Mouse (Mus musculus) kidney, postnatal 0 days (tissue): ENCODE results near the gene A930004D18Rik. TPM values are rescaled to one million over a fixed set of nuclear protein-coding genes. Genes with fewer than 3 reads are reported as not detected.

ENCODE experiments used
- ATAC-seq: fragments of 200-750 bp; cut with Nextera tagmentation; replicated peaks from 2 replicates; pipeline ENCODE4 v1.8.0; 2017; ENCODE audit warnings: low read depth, moderate number of reproducible peaks, moderate TSS enrichment, moderate library complexity; ENCODE audit not compliant: low FRiP score
- DNase-seq: peaks from one replicate; pipeline ENCODE4 v3.0.0-alpha.2; 2016; ENCODE audit warnings: low spot score
- H3K27ac ChIP-seq: fragments of 300-500 bp; sonication (generic); 2 replicates; pipeline ENCODE4 v1.5.1; 2014; ENCODE audit warnings: mild to moderate bottlenecking
- H3K27me3 ChIP-seq: fragments of 300-500 bp; sonication (generic); 2 replicates; pipeline ENCODE4 v1.6.1; 2014; ENCODE audit warnings: low read length, mixed read lengths; ENCODE audit not compliant: insufficient read depth
- H3K36me3 ChIP-seq: fragments of 300-500 bp; sonication (generic); 2 replicates; pipeline ENCODE4 v1.6.1; 2014; ENCODE audit warnings: low read length, mixed read lengths; ENCODE audit not compliant: insufficient read depth
- H3K4me1 ChIP-seq: fragments of 300-500 bp; sonication (generic); replicated peaks from 2 replicates; pipeline ENCODE4 v1.6.1; 2014; ENCODE audit warnings: antibody characterized with exemption, low read length, mixed read lengths; ENCODE audit not compliant: insufficient read depth
- H3K4me2 ChIP-seq: fragments of 300-500 bp; sonication (generic); 2 replicates; pipeline ENCODE4 v1.6.1; 2014; ENCODE audit warnings: mild to moderate bottlenecking, low read length, moderate library complexity, mixed read lengths
- H3K4me3 ChIP-seq: fragments of 300-500 bp; sonication (generic); replicated peaks from 2 replicates; pipeline ENCODE4 v1.5.1; 2014; ENCODE audit warnings: low read depth, low read length
- H3K9ac ChIP-seq: fragments of 300-500 bp; sonication (generic); 2 replicates; pipeline ENCODE4 v1.6.1; 2014; ENCODE audit warnings: low read depth, low read length
- H3K9me3 ChIP-seq: fragments of 300-500 bp; sonication (generic); replicated peaks from 2 replicates; pipeline ENCODE4 v1.6.1; 2016; ENCODE audit warnings: low read length, inconsistent platforms, mixed read lengths
- CTCF ChIP-seq: IDR thresholded peaks from 2 replicates; pipeline ENCODE4 v1.5.1; 2016; ENCODE audit warnings: antibody characterized with exemption, low read depth, mild to moderate bottlenecking, moderate library complexity
- WGBS: fragments of 180-500 bp; shearing (Covaris S2); extraction: QIAGEN DNeasy Blood & Tissue Kit; methylation state at CpG from one replicate; pipeline ENCODE4 v1.1.7; 2014; 5-methylcytosine and 5-hydroxymethylcytosine counted together
- polyA plus RNA-seq: library from polyadenylated mRNA; unstranded; fragments of >200 nt; fragmentation: Nextera tagmentation; extraction: Ambion mirVana; gene quantifications from 2 replicates; pipeline ENCODE4 v1.2.1, GENCODE M21; 2015

The A930004D18Rik gene
- polyA plus RNA-seq, 1 experiment from 2014 or later, result 14.9 TPM

GRCm38 (mm10) chr2:18032538-18032895 is 5.0 kb downstream of the A930004D18Rik start:
- DNase-seq, result peak; percentile 33
- H3K4me1 ChIP-seq, result peaks cover 18% of the 10 kb centered on the region
- ATAC-seq, result no peak
- no peak overlapping the region for H3K9ac ChIP-seq
- H3K27me3 ChIP-seq, result no peaks in the 10 kb centered on the region
- H3K4me2 ChIP-seq, result peak overlapping the region; percentile 78; the same call in 1 of the 2 replicates
- H3K9me3 ChIP-seq, result no peaks in the 10 kb centered on the region
- H3K27ac ChIP-seq, result peak overlapping the region; percentile 73
- 40% methylated on average over 5 of the region's 5 CpGs for WGBS
- no peaks in the 10 kb centered on the region for H3K36me3 ChIP-seq
- no peak for TF ChIP-seq CTCF
- no peak overlapping the region; the same call in 1 of the 2 replicates for H3K4me3 ChIP-seq

GRCm38 (mm10) chr2:18031831-18032537 is 5.6 kb downstream of the A930004D18Rik start:
- WGBS, result 5% methylated on average over 32 of the region's 34 CpGs
- H3K4me3 ChIP-seq, result peak overlapping the region; percentile 35
- DNase-seq, result peak; percentile 90
- H3K27ac ChIP-seq, result peak overlapping the region; percentile 73
- H3K4me1 ChIP-seq, result peaks cover 18% of the 10 kb centered on the region
- no peaks in the 10 kb centered on the region for H3K9me3 ChIP-seq
- no peaks in the 10 kb centered on the region for H3K36me3 ChIP-seq
- TF ChIP-seq CTCF, result no peak
- peak overlapping the region; percentile 78 for H3K4me2 ChIP-seq
- H3K27me3 ChIP-seq, result no peaks in the 10 kb centered on the region
- peak overlapping the region; percentile 73 for H3K9ac ChIP-seq
- ATAC-seq, result peak; percentile 9

GRCm38 (mm10) chr2:18031271-18031821 is 6.2 kb downstream of the A930004D18Rik start:
- peak; percentile 59 for DNase-seq
- Histone ChIP-seq H3K9me3 (no peaks in the 10 kb centered on the region), H3K27ac (peak overlapping the region; percentile 73), H3K9ac (peak overlapping the region; percentile 73), H3K4me1 (peaks cover 18% of the 10 kb centered on the region), H3K36me3 (no peaks in the 10 kb centered on the region), H3K27me3 (no peaks in the 10 kb centered on the region), H3K4me3 (peak overlapping the region; percentile 35), H3K4me2 (peak overlapping the region; percentile 78)
- TF ChIP-seq CTCF, result no peak
- ATAC-seq, result no peak
- WGBS, result 11% methylated on average over 26 of the region's 26 CpGs

DNA sequence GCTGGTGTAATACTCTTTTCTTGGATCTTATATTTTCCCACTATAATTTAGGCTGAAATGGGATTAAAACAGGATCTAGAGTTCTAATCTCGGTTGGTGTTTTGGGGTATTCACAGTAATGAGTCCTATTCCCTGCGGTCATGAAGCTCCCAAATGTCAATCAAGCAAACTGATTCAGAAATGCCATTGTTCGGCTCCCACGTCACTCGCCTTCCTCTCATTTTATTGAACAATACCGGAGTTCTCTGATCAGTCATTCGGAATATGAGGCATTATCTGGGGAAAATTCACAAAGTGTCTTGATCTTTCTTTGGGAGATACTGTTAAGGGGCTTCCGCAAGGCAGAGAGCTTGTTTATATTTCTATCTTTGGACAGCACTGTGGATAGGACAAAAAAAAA is 7.0 kb downstream of the A930004D18Rik start:
- Histone ChIP-seq H3K9me3 (no peaks in the 10 kb centered on the region), H3K27ac (no peak overlapping the region), H3K9ac (no peak overlapping the region), H3K36me3 (no peaks in the 10 kb centered on the region), H3K4me2 (peak overlapping the region; percentile 78), H3K4me1 (peaks cover 18% of the 10 kb centered on the region), H3K4me3 (no peak overlapping the region), H3K27me3 (no peaks in the 10 kb centered on the region)
- DNase-seq, result no peak
- WGBS, result 54% methylated on average over 8 of the region's 8 CpGs
- no peak for ATAC-seq
- no peak for TF ChIP-seq CTCF

DNA sequence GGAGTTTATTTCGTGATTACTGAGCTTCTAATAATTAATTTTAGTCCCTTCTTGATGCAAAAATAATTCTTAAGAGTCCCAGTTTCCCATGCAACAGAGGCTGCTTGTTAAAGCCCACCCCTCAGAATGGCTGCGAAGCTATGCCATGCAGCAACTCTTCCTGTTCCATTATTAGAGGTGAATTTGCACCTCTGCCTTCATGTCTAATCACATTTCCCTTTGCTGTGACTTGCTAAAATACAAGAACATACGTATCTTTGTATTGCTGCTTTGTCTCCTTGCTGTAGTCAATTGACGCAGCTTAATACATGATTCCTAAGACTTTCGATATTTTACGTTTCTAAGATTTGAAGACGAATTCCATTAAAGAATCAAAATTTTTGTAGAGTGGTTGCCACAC is 7.9 kb downstream of the A930004D18Rik start:
- no peak for TF ChIP-seq CTCF
- no peaks in the 10 kb centered on the region for H3K9me3 ChIP-seq
- ATAC-seq (no peak), DNase-seq (no peak)
- no peak overlapping the region for H3K4me2 ChIP-seq
- H3K27ac ChIP-seq, result no peak overlapping the region
- H3K4me3 ChIP-seq, result no peak overlapping the region
- H3K27me3 ChIP-seq, result no peaks in the 10 kb centered on the region
- H3K36me3 ChIP-seq, result no peaks in the 10 kb centered on the region
- peaks cover 18% of the 10 kb centered on the region for H3K4me1 ChIP-seq
- WGBS, result 91% methylated on average over 7 of the region's 7 CpGs
- H3K9ac ChIP-seq, result no peak overlapping the region

- TF ChIP-seq CTCF, result no peak
- peak overlapping the region; percentile 66 for H3K4me3 ChIP-seq
- H3K9ac ChIP-seq, result peak overlapping the region; percentile 84
- peak overlapping the region; percentile 99 for H3K4me2 ChIP-seq
- H3K4me1 ChIP-seq, result peaks cover 18% of the 10 kb centered on the region
- H3K9me3 ChIP-seq, result no peaks in the 10 kb centered on the region
- WGBS, result under 1% methylated on average over 61 of the region's 61 CpGs
- peak; percentile 91 for DNase-seq
- ATAC-seq, result peak; percentile 73
- no peaks in the 10 kb centered on the region for H3K36me3 ChIP-seq
- peak overlapping the region; percentile 99 for H3K27ac ChIP-seq
- H3K27me3 ChIP-seq, result no peaks in the 10 kb centered on the region
Measured at GRCm38 (mm10) chr2:18028140-18029021, 9.2 kb downstream of the A930004D18Rik start.
